ENCODE assay signal across 14 mouse cellular contexts in the genomic region with DNA sequence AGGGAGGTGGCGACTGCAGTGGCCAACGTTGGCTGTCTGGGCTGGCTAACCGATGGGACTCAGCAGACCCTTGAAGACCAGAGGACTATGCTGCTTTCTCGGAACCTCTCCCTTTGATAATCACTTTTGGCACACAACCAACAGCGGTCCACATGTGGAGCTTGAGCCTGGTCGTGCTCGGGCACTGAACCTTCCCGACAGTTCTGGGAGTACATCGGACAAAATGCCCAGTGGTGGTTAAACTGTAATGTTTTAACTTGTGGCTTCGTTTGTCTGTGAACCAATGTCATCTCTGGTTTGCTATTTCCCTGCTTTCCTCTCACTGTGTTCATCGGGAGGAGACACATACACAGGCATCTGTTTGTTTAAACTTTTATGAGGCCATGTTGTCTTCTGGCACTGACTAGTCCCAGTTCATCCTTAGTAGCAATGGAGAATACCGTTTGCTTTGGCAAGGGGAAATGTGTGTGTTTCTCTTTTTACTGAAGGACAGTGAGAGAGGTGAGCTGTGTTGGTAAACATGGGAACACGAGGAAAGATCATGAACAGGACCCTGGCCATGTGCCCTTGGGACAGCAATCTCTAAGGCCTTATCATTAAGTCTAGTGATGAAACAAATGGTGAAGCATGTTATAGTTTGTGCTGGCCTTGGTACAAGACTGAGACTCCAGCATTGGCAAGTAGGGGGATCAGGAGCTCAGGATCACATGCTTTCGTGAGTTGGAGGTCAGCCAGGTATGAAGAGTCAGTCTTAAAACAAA.
DNase-seq lines count a peak whose midpoint lies in the region; ATAC-seq and TF ChIP-seq lines count a peak whose summit lies in the region.
"Had no signal": no experiment of that assay in that cellular context is flagged by ENCODE, and none has a peak within 500 bp of the region (broad histone marks: within the 10 kb centered on the region; RNA-seq: fewer than 3 reads in every experiment).

No protein-coding gene starts in this region.

- ATAC-seq in liver, embryonic 12.5 days, result no peak
- peak; percentile 61 for ATAC-seq in heart, embryonic 14.5 days (ENCODE audit: insufficient number of reproducible peaks, insufficient read depth, low FRiP score, low read depth)
- ATAC-seq in intestine, embryonic 15.5 days, result no peak
- ATAC-seq: midbrain, embryonic 13.5 days had no signal

- no peak overlapping the region for H3K4me2 ChIP-seq in liver, embryonic 12.5 days
- H3K4me2 ChIP-seq in heart, embryonic 14.5 days (ENCODE audit: low read length), result peak overlapping the region; percentile 31
- H3K4me2 ChIP-seq in intestine, embryonic 15.5 days (replicated peaks), result no peak overlapping the region
- H3K4me2 ChIP-seq: hindbrain, embryonic 15.5 days; midbrain, embryonic 13.5 days; neural tube, embryonic 13.5 days; stomach, embryonic 15.5 days had no signal

- peak overlapping the region; percentile 45 for H3K4me3 ChIP-seq in liver, adult 2 months (ENCODE audit: insufficient read depth, low read depth, low read length)
- H3K4me3 ChIP-seq in liver, embryonic 12.5 days, result no peak overlapping the region
- no peak overlapping the region for H3K4me3 ChIP-seq in heart, embryonic 14.5 days (ENCODE audit: control insufficient read depth in 1 of 2, insufficient read depth in 1 of 2, low read depth in 1 of 2, low read length in 2 of 2)
- H3K4me3 ChIP-seq in kidney, adult 2 months (ENCODE audit: insufficient read depth, low read depth, low read length), result no peak overlapping the region
- no peak overlapping the region for H3K4me3 ChIP-seq in intestine, embryonic 15.5 days (replicated peaks)
- H3K4me3 ChIP-seq: hindbrain, embryonic 15.5 days; midbrain, embryonic 13.5 days; neural tube, embryonic 13.5 days; stomach, embryonic 15.5 days had no signal

- TF ChIP-seq CTCF in liver, adult 2 months (IDR thresholded peaks at IDR 0.05; ENCODE audit: low read depth, low read length), result no peak
- 0 out of 2 replicates have a peak, but pooled peaks have one; percentile 3 for TF ChIP-seq CTCF in kidney, adult 2 months (conservative IDR thresholded peaks at IDR 0.05; ENCODE audit: insufficient read depth, insufficient read length, low read depth, low read length)

- H3K9me3 ChIP-seq in liver, embryonic 12.5 days (replicated peaks), result no peaks in the 10 kb centered on the region
- no peaks in the 10 kb centered on the region for H3K9me3 ChIP-seq in heart, embryonic 14.5 days (ENCODE audit: control insufficient read depth, low read length)
- H3K9me3 ChIP-seq in intestine, embryonic 15.5 days, result no peaks in the 10 kb centered on the region
- H3K9me3 ChIP-seq: hindbrain, embryonic 15.5 days; stomach, embryonic 15.5 days had no signal

- H3K79me2 ChIP-seq in liver, adult 2 months (ENCODE audit: control insufficient read depth, insufficient read depth, low read length), result no peaks in the 10 kb centered on the region

- WGBS in liver, adult 2 months, result 17% methylated on average over 14 of the region's 14 CpGs
- 69% methylated on average over 14 of the region's 14 CpGs for WGBS in liver, embryonic 12.5 days (ENCODE audit: insufficient replicate concordance)
- WGBS in heart, embryonic 14.5 days, result 44% methylated on average over 14 of the region's 14 CpGs
- 36% methylated on average over 14 of the region's 14 CpGs for WGBS in kidney, adult 2 months
- WGBS in intestine, embryonic 15.5 days, result 68% methylated on average over 14 of the region's 14 CpGs

- peak overlapping the region; percentile 53 for H3K9ac ChIP-seq in liver, adult 2 months (ENCODE audit: low read depth, low read length)
- H3K9ac ChIP-seq in liver, embryonic 12.5 days, result no peak overlapping the region
- H3K9ac ChIP-seq in heart, embryonic 14.5 days (ENCODE audit: low read length), result no peak overlapping the region
- H3K9ac ChIP-seq in intestine, embryonic 15.5 days, result no peak overlapping the region
- H3K9ac ChIP-seq: hindbrain, embryonic 15.5 days; liver, embryonic 14.5 days; midbrain, embryonic 13.5 days; neural tube, embryonic 13.5 days; stomach, embryonic 15.5 days had no signal

- H3K27ac ChIP-seq in liver, adult 2 months (replicated peaks; ENCODE audit: insufficient read depth, low read depth, low read length), result peak overlapping the region; percentile 90
- no peak overlapping the region for H3K27ac ChIP-seq in liver, embryonic 12.5 days
- peak overlapping the region; percentile 71 to 76 for H3K27ac ChIP-seq in heart, embryonic 14.5 days (replicated peaks in 1 of 2; ENCODE audit: control insufficient read depth in 1 of 2, insufficient read depth in 1 of 2, low read depth in 2 of 2, low read length in 2 of 2)
- H3K27ac ChIP-seq in kidney, adult 2 months (ENCODE audit: insufficient read depth, low read depth, low read length), result peak overlapping the region; percentile 91
- H3K27ac ChIP-seq in intestine, embryonic 15.5 days, result no peak overlapping the region
- H3K27ac ChIP-seq: hindbrain, embryonic 15.5 days; liver, embryonic 14.5 days; midbrain, embryonic 13.5 days; neural tube, embryonic 13.5 days; stomach, embryonic 15.5 days had no signal

- H3K27me3 ChIP-seq in liver, adult 2 months (ENCODE audit: control insufficient read depth, insufficient read depth, low read length), result no peaks in the 10 kb centered on the region
- no peaks in the 10 kb centered on the region for H3K27me3 ChIP-seq in liver, embryonic 12.5 days (replicated peaks)
- no peaks in the 10 kb centered on the region for H3K27me3 ChIP-seq in heart, embryonic 14.5 days (ENCODE audit: control insufficient read depth, insufficient read depth, low read length)
- H3K27me3 ChIP-seq in kidney, adult 2 months (replicated peaks; ENCODE audit: control insufficient read depth, insufficient read depth, low read length), result no peaks in the 10 kb centered on the region
- H3K27me3 ChIP-seq in intestine, embryonic 15.5 days (replicated peaks), result no peaks in the 10 kb centered on the region
- H3K27me3 ChIP-seq: hindbrain, embryonic 15.5 days; midbrain, embryonic 13.5 days; neural tube, embryonic 13.5 days; stomach, embryonic 15.5 days had no signal

- peak; percentile 100 for DNase-seq in liver, adult 2 months (ENCODE audit: extremely low read depth, low read depth, low spot score)
- peak; percentile 94 for DNase-seq in kidney, adult 2 months
- DNase-seq in lung, postnatal 10 days, result peak; percentile 28
- DNase-seq in natural killer cell, adult 2 months (ENCODE audit: low spot score in 2 of 2), result no peak
- DNase-seq: gastrocnemius, postnatal 14 days; right cerebral cortex, postnatal 14 days had no signal

- H3K4me1 ChIP-seq in liver, adult 2 months (ENCODE audit: control insufficient read depth, insufficient read depth, low read length), result peaks cover 2% of the 10 kb centered on the region; the same call in 1 of the 2 replicates
- H3K4me1 ChIP-seq in liver, embryonic 12.5 days, result no peaks in the 10 kb centered on the region
- peaks cover 3 to 7% of the 10 kb centered on the region in 2 experiments; a peak in 2 of 4 replicates for H3K4me1 ChIP-seq in heart, embryonic 14.5 days (ENCODE audit: control insufficient read depth in 2 of 2, insufficient read depth in 2 of 2, low read length in 2 of 2)
- peaks cover 7% of the 10 kb centered on the region; the same call in 1 of the 2 replicates for H3K4me1 ChIP-seq in kidney, adult 2 months (ENCODE audit: control insufficient read depth, insufficient read depth, low read length)
- no peaks in the 10 kb centered on the region for H3K4me1 ChIP-seq in intestine, embryonic 15.5 days (replicated peaks)
- H3K4me1 ChIP-seq: hindbrain, embryonic 15.5 days; midbrain, embryonic 13.5 days; neural tube, embryonic 13.5 days; stomach, embryonic 15.5 days had no signal

- TF ChIP-seq POLR2A in liver, adult 2 months (IDR thresholded peaks at IDR 0.05; ENCODE audit: extremely low read depth, insufficient read depth, low read length), result no peak
- no peak for TF ChIP-seq POLR2A in kidney, adult 2 months (IDR thresholded peaks at IDR 0.05; ENCODE audit: low read depth, low read length)

- no peaks in the 10 kb centered on the region for H3K36me3 ChIP-seq in liver, adult 2 months (ENCODE audit: control insufficient read depth, insufficient read depth, low read length)
- H3K36me3 ChIP-seq in liver, embryonic 12.5 days, result no peaks in the 10 kb centered on the region
- H3K36me3 ChIP-seq in heart, embryonic 14.5 days (ENCODE audit: control insufficient read depth, insufficient read depth, low read length), result no peaks in the 10 kb centered on the region
- no peaks in the 10 kb centered on the region for H3K36me3 ChIP-seq in kidney, adult 2 months (ENCODE audit: control insufficient read depth, insufficient read depth, low read length)
- no peaks in the 10 kb centered on the region for H3K36me3 ChIP-seq in intestine, embryonic 15.5 days
- H3K36me3 ChIP-seq: hindbrain, embryonic 15.5 days; midbrain, embryonic 13.5 days; neural tube, embryonic 13.5 days; stomach, embryonic 15.5 days had no signal

Comparison
In these comparisons a context has a peak if more than half of its experiments do, and no peak if none do; other contexts are left out.
1. H3K27ac ChIP-seq: peak in liver, adult 2 months (single experiment), heart, embryonic 14.5 days (2 of 2) and kidney, adult 2 months (single experiment); none in liver, embryonic 12.5 days (single experiment) and intestine, embryonic 15.5 days (single experiment).
2. DNase-seq: peak in liver, adult 2 months (single experiment), kidney, adult 2 months (single experiment) and lung, postnatal 10 days (single experiment); none in natural killer cell, adult 2 months (0 of 2).